Mouse (Mus musculus) MEL (cell line): Measurements from ENCODE around the gene Morc1. TPM values are rescaled to one million over a fixed set of nuclear protein-coding genes. Genes with fewer than 3 reads are reported as not detected.

Experiments used
- DNase-seq: peaks from one replicate; pipeline ENCODE4 v3.0.0; 2011; ENCODE audit warnings: low read depth, low spot score
- H3K27ac ChIP-seq: 2 replicates; pipeline ENCODE4 v1.5.1; 2012; ENCODE audit warnings: low read depth, mild to moderate bottlenecking, control low read depth, low read length, moderate library complexity; ENCODE audit not compliant: control insufficient read depth
- H3K27me3 ChIP-seq, 2 experiments: fragments of 150-350 bp in 1 of 2; sonication (generic) in 1 of 2; 2 replicates each; pipeline ENCODE4 v1.6.1; 2012; ENCODE audit warnings: low read length in 2 of 2, mild to moderate bottlenecking in 2 of 2, improper control_type of control experiment in 1 of 2, moderate library complexity in 1 of 2; ENCODE audit not compliant: insufficient read depth in 2 of 2, control insufficient read depth in 1 of 2
- H3K36me3 ChIP-seq, 2 experiments: 2 replicates each; pipeline ENCODE4 v1.6.1; 2012 to 2014; ENCODE audit warnings: low read length in 2 of 2, improper control_type of control experiment in 1 of 2, inconsistent platforms in 1 of 2, mild to moderate bottlenecking in 1 of 2; ENCODE audit not compliant: insufficient read depth in 2 of 2, control insufficient read depth in 1 of 2
- H3K4me1 ChIP-seq, 2 experiments: fragments of 150-350 bp in 1 of 2; sonication (generic) in 1 of 2; 2 replicates each; pipeline ENCODE4 v1.6.1; 2012; ENCODE audit warnings: low read length in 2 of 2, improper control_type of control experiment in 1 of 2, mild to moderate bottlenecking in 1 of 2; ENCODE audit not compliant: insufficient read depth in 2 of 2, control insufficient read depth in 1 of 2
- H3K4me3 ChIP-seq, 2 experiments: fragments of 150-350 bp in 1 of 2; sonication (generic) in 1 of 2; 2 replicates each; pipeline ENCODE4 v1.5.1; 2012; ENCODE audit warnings: low read depth in 2 of 2, low read length in 2 of 2, mild to moderate bottlenecking in 2 of 2, moderate library complexity in 2 of 2, control low read depth in 1 of 2, improper control_type of control experiment in 1 of 2; ENCODE audit not compliant: control insufficient read depth in 1 of 2, insufficient read depth in 1 of 2
- H3K79me2 ChIP-seq: 2 replicates; pipeline ENCODE4 v1.6.1; 2012; ENCODE audit warnings: mild to moderate bottlenecking, low read length, moderate library complexity; ENCODE audit not compliant: control insufficient read depth, poor library complexity, insufficient read depth
- H3K9ac ChIP-seq: 2 replicates; pipeline ENCODE4 v1.6.1; 2012; ENCODE audit warnings: low read depth, mild to moderate bottlenecking, control low read depth, low read length, moderate library complexity; ENCODE audit not compliant: control insufficient read depth, poor library complexity, severe bottlenecking
- H3K9me3 ChIP-seq: fragments of 150-350 bp; sonication (generic); replicated peaks from 2 replicates; pipeline ENCODE4 v1.6.1; 2012; ENCODE audit warnings: mild to moderate bottlenecking, low read length, improper control_type of control experiment, moderate library complexity; ENCODE audit not compliant: insufficient read depth
- CHD2 ChIP-seq: IDR thresholded peaks from 2 replicates; pipeline ENCODE4 v1.6.1; 2011; ENCODE audit warnings: low read length, improper control_type of control experiment
- CTCF ChIP-seq, 3 experiments: IDR thresholded peaks in 2 of 3; conservative IDR thresholded peaks in 1 of 3; 2 replicates each; pipeline ENCODE4 v1.5.1; 2011 to 2012; ENCODE audit warnings: low read length in 3 of 3, low read depth in 2 of 3, mild to moderate bottlenecking in 2 of 3, improper control_type of control experiment in 1 of 3, inconsistent platforms in 1 of 3, mixed read lengths in 1 of 3, moderate library complexity in 1 of 3; ENCODE audit not compliant: control insufficient read depth in 1 of 3, insufficient read depth in 1 of 3, poor library complexity in 1 of 3, severe bottlenecking in 1 of 3
- ETS1 ChIP-seq: IDR thresholded peaks from 2 replicates; pipeline ENCODE4 v1.6.1; 2012; ENCODE audit warnings: low read depth, mild to moderate bottlenecking, inconsistent platforms, low read length, improper control_type of control experiment, moderate library complexity
- GABPA ChIP-seq: IDR thresholded peaks from 2 replicates; pipeline ENCODE4 v1.6.1; 2012; ENCODE audit warnings: low read depth, mild to moderate bottlenecking, inconsistent platforms, low read length, improper control_type of control experiment, moderate library complexity
- GATA1 ChIP-seq: IDR thresholded peaks from 2 replicates; pipeline ENCODE4 v1.6.1; 2011; ENCODE audit warnings: low read depth, low read length, improper control_type of control experiment
- HCFC1 ChIP-seq: IDR thresholded peaks from 2 replicates; pipeline ENCODE4 v1.6.1; 2012; ENCODE audit warnings: low read depth, mild to moderate bottlenecking, inconsistent platforms, low read length, improper control_type of control experiment, moderate library complexity
- JUND ChIP-seq: IDR thresholded peaks from 2 replicates; pipeline ENCODE4 v1.6.1; 2011; ENCODE audit warnings: low read depth, mild to moderate bottlenecking, improper control_type of control experiment, low read length
- KAT2A ChIP-seq: conservative IDR thresholded peaks from 2 replicates; pipeline ENCODE4 v1.6.1; 2012; ENCODE audit warnings: low read depth, low read length, improper control_type of control experiment, inconsistent platforms
- MAX ChIP-seq: IDR thresholded peaks from 2 replicates; pipeline ENCODE4 v1.6.1; 2011; ENCODE audit warnings: low read length, improper control_type of control experiment
- MXI1 ChIP-seq: IDR thresholded peaks from 2 replicates; pipeline ENCODE4 v1.6.1; 2011; ENCODE audit warnings: mild to moderate bottlenecking, low read depth, low read length, improper control_type of control experiment
- MYC ChIP-seq: IDR thresholded peaks from 2 replicates; pipeline ENCODE4 v1.6.1; 2011; ENCODE audit warnings: low read depth, mild to moderate bottlenecking, low read length, improper control_type of control experiment, moderate library complexity
- NRF1 ChIP-seq: IDR thresholded peaks from 2 replicates; pipeline ENCODE4 v1.6.1; 2014; ENCODE audit warnings: low read depth, mild to moderate bottlenecking, inconsistent platforms, low read length, improper control_type of control experiment, moderate library complexity; ENCODE audit not compliant: poor library complexity, insufficient read depth, severe bottlenecking
- POLR2AphosphoS2 ChIP-seq: IDR thresholded peaks from 2 replicates; pipeline ENCODE4 v1.6.1; 2011; ENCODE audit warnings: low read length, improper control_type of control experiment
- POLR2AphosphoS5 ChIP-seq: IDR thresholded peaks from 2 replicates; pipeline ENCODE4 v1.6.1; 2012; ENCODE audit warnings: low read depth, borderline replicate concordance, mild to moderate bottlenecking, inconsistent platforms, low read length, moderate library complexity, mixed read lengths
- SIN3A ChIP-seq: IDR thresholded peaks from 2 replicates; pipeline ENCODE4 v1.6.1; 2012; ENCODE audit warnings: low read length, improper control_type of control experiment, inconsistent platforms
- SMC3 ChIP-seq: IDR thresholded peaks from 2 replicates; pipeline ENCODE4 v1.6.1; 2011; ENCODE audit warnings: low read depth, low read length, improper control_type of control experiment
- TAL1 ChIP-seq: IDR thresholded peaks from 2 replicates; pipeline ENCODE4 v1.6.1; 2012; ENCODE audit warnings: mild to moderate bottlenecking, inconsistent platforms, low read length, moderate library complexity, mixed read lengths
- TCF12 ChIP-seq: IDR thresholded peaks from 2 replicates; pipeline ENCODE4 v1.6.1; 2014; ENCODE audit warnings: low read depth, mild to moderate bottlenecking, inconsistent platforms, low read length, improper control_type of control experiment, moderate library complexity
- USF1 ChIP-seq: IDR thresholded peaks from 2 replicates; pipeline ENCODE4 v1.6.1; 2014; ENCODE audit warnings: low read depth, mild to moderate bottlenecking, inconsistent platforms, low read length, improper control_type of control experiment, moderate library complexity
- USF2 ChIP-seq, 2 experiments: IDR thresholded peaks; 2 replicates each; pipeline ENCODE4 v1.6.1; 2011 to 2012; ENCODE audit warnings: improper control_type of control experiment in 2 of 2, low read length in 2 of 2, borderline replicate concordance in 1 of 2, inconsistent platforms in 1 of 2, low read depth in 1 of 2, mild to moderate bottlenecking in 1 of 2; ENCODE audit not compliant: insufficient read depth in 1 of 2
- ZKSCAN1 ChIP-seq: IDR thresholded peaks from 2 replicates; pipeline ENCODE4 v1.6.1; 2012; ENCODE audit warnings: low read depth, mild to moderate bottlenecking, inconsistent platforms, low read length, improper control_type of control experiment, moderate library complexity
- ZMIZ1 ChIP-seq: IDR thresholded peaks from 2 replicates; pipeline ENCODE4 v1.6.1; 2012; ENCODE audit warnings: low read depth, mild to moderate bottlenecking, inconsistent platforms, low read length, improper control_type of control experiment, moderate library complexity
- polyA plus RNA-seq, 2 experiments: library from polyadenylated mRNA; stranded (reverse) in 1 of 2; unstranded in 1 of 2; fragments of >175 nt in 1 of 2; fragments of >200 nt in 1 of 2; gene quantifications; 2 replicates each; pipeline versions ENCODE4 v1.2.1 to v1.2.4; 2012; ENCODE audit warnings: low replicate concordance in 2 of 2, low read depth in 1 of 2; ENCODE audit not compliant: insufficient read length in 2 of 2, insufficient read depth in 1 of 2, missing spikeins in 1 of 2
- total RNA-seq: library from RNA; depleted of rRNA; stranded (reverse); fragments of 300-350 nt; gene quantifications from 2 replicates; pipeline ENCODE4 v1.2.3, GENCODE M21; 2012; rRNA removed

Morc1 gene
- total RNA-seq (not detected in 2 replicates), polyA plus RNA-seq (not detected)

DNA sequence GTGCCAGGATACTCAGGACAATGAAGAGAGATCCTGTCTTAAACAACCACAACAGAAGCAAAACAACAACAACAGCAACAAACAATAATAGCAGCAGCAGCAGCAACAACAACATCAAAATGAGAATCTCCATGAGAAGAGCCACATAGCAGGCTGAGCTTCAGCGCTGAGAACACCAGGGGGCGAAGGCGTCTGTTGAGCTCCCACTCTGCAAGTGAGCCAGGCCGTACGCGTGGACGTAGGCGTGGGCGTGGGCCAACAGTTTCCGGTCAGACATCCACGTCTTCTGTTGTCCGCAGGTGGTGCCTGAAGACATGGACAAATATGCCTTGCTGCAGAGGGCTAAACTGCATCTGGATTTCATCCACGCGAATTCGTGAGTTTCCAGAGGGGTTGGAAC lies at the start of gene Morc1:
Gene Morc1, plus strand, starts transcription at position 211 of the 400 bp plus-strand sequence.
- no peaks in the 10 kb centered on the region for H3K79me2 ChIP-seq
- no peaks in the 10 kb centered on the region for H3K27me3 ChIP-seq
- no peak within 1 kb of the TSS for H3K27ac ChIP-seq
- no peaks in the 10 kb centered on the region for H3K36me3 ChIP-seq
- H3K4me3 ChIP-seq: no peak within 1 kb of the TSS
- DNase-seq: no peak
- H3K9me3 ChIP-seq: no peaks in the 10 kb centered on the region
- H3K4me1 ChIP-seq: no peaks in the 10 kb centered on the region
- no peak within 1 kb of the TSS for H3K9ac ChIP-seq
- TF ChIP-seq TAL1 (no peak), ZMIZ1 (no peak), HCFC1 (no peak), ZKSCAN1 (no peak), USF2 (IDR thresholded peaks at IDR 0.05; ENCODE audit: borderline replicate concordance in 1 of 2, insufficient read depth in 1 of 2, low read depth in 1 of 2, low read length in 2 of 2) (no peak), KAT2A (no peak), CHD2 (no peak), GATA1 (no peak), MAX (no peak), ETS1 (no peak), USF1 (no peak), POLR2AphosphoS2 (no peak), MXI1 (no peak), JUND (no peak), CTCF (IDR thresholded peaks at IDR 0.05 in 2 of 3, conservative IDR thresholded peaks at IDR 0.05 in 1 of 3; ENCODE audit: control insufficient read depth in 1 of 3, insufficient read depth in 1 of 3, low read depth in 2 of 3, low read length in 3 of 3, poor library complexity in 1 of 3, severe bottlenecking in 1 of 3) (no peak), POLR2AphosphoS5 (no peak), MYC (no peak), NRF1 (no peak), SIN3A (no peak)

GRCm38 (mm10) chr16:48383582-48384257 lies 47.3 kb upstream of the Morc1 start:
- TF ChIP-seq KAT2A: no peak
- no peak for TF ChIP-seq GABPA
- no peak for TF ChIP-seq CHD2
- TF ChIP-seq SMC3: no peak
- no peak for TF ChIP-seq TCF12
- Histone ChIP-seq H3K27ac (no peak overlapping the region), H3K36me3 (no peaks in the 10 kb centered on the region), H3K4me1 (no peaks in the 10 kb centered on the region), H3K4me3 (no peak overlapping the region), H3K9ac (no peak overlapping the region), H3K27me3 (no peaks in the 10 kb centered on the region), H3K9me3 (no peaks in the 10 kb centered on the region), H3K79me2 (no peaks in the 10 kb centered on the region)
- no peak for DNase-seq
